Mouse (Mus musculus) neural tube, embryonic 11.5 days (tissue): ENCODE results near the gene Sec1. TPM values are rescaled to one million over a fixed set of nuclear protein-coding genes. Genes with fewer than 3 reads are reported as not detected.
A peak's percentile ranks its signal among the peaks of the same experiment; 100 is the strongest.

Experiments
- ATAC-seq: fragments of 200-750 bp; cut with Nextera tagmentation; 2 replicates; pipeline ENCODE4 v1.8.0; 2017; ENCODE audit warnings: moderate number of reproducible peaks, mild to moderate bottlenecking, moderate TSS enrichment, moderate library complexity; ENCODE audit not compliant: insufficient read depth, low FRiP score, low TSS enrichment
- DNase-seq: peaks from one replicate; pipeline ENCODE4 v3.0.0-alpha.2; 2015; ENCODE audit warnings: low spot score
- H3K27ac ChIP-seq: fragments of 300-500 bp; sonication (generic); 2 replicates; pipeline ENCODE4 v1.5.1; 2014; ENCODE audit warnings: low read depth, mild to moderate bottlenecking, low read length
- H3K27me3 ChIP-seq: fragments of 300-500 bp; sonication (generic); 2 replicates; pipeline ENCODE4 v1.6.1; 2014; ENCODE audit warnings: mild to moderate bottlenecking, low read length, mixed read lengths; ENCODE audit not compliant: control insufficient read depth, insufficient read depth
- H3K36me3 ChIP-seq: fragments of 300-500 bp; sonication (generic); 2 replicates; pipeline ENCODE4 v1.6.1; 2014; ENCODE audit warnings: mild to moderate bottlenecking, low read length, moderate library complexity, mixed read lengths; ENCODE audit not compliant: control insufficient read depth, insufficient read depth
- H3K4me1 ChIP-seq: fragments of 300-500 bp; sonication (generic); 2 replicates; pipeline ENCODE4 v1.6.1; 2014; ENCODE audit warnings: low read length, mixed read lengths; ENCODE audit not compliant: control insufficient read depth, insufficient read depth
- H3K4me2 ChIP-seq: fragments of 300-500 bp; sonication (generic); 2 replicates; pipeline ENCODE4 v1.6.1; 2014; ENCODE audit warnings: low read depth, mild to moderate bottlenecking, moderate library complexity
- H3K4me3 ChIP-seq: fragments of 300-500 bp; sonication (generic); 2 replicates; pipeline ENCODE4 v1.5.1; 2014; ENCODE audit warnings: low read depth, low read length
- H3K9ac ChIP-seq: fragments of 300-500 bp; sonication (generic); 2 replicates; pipeline ENCODE4 v1.6.1; 2014; ENCODE audit warnings: mild to moderate bottlenecking, low read length
- H3K9me3 ChIP-seq: fragments of 300-500 bp; sonication (generic); 2 replicates; pipeline ENCODE4 v1.6.1; 2016; ENCODE audit warnings: low read length; ENCODE audit not compliant: control insufficient read depth
- WGBS: fragments of 180-500 bp; shearing (Covaris S2); extraction: QIAGEN DNeasy Blood & Tissue Kit; methylation state at CpG from one replicate; pipeline ENCODE4 v1.1.7; 2014; 5-methylcytosine and 5-hydroxymethylcytosine counted together
- polyA plus RNA-seq: library from polyadenylated mRNA; unstranded; fragments of >200 nt; fragmentation: Nextera tagmentation; extraction: Ambion mirVana; gene quantifications from 2 replicates; pipeline ENCODE4 v1.2.1, GENCODE M21; 2014

Gene Sec1
- polyA plus RNA-seq, 1 experiment from 2014 or later = 1.7 TPM

DNA sequence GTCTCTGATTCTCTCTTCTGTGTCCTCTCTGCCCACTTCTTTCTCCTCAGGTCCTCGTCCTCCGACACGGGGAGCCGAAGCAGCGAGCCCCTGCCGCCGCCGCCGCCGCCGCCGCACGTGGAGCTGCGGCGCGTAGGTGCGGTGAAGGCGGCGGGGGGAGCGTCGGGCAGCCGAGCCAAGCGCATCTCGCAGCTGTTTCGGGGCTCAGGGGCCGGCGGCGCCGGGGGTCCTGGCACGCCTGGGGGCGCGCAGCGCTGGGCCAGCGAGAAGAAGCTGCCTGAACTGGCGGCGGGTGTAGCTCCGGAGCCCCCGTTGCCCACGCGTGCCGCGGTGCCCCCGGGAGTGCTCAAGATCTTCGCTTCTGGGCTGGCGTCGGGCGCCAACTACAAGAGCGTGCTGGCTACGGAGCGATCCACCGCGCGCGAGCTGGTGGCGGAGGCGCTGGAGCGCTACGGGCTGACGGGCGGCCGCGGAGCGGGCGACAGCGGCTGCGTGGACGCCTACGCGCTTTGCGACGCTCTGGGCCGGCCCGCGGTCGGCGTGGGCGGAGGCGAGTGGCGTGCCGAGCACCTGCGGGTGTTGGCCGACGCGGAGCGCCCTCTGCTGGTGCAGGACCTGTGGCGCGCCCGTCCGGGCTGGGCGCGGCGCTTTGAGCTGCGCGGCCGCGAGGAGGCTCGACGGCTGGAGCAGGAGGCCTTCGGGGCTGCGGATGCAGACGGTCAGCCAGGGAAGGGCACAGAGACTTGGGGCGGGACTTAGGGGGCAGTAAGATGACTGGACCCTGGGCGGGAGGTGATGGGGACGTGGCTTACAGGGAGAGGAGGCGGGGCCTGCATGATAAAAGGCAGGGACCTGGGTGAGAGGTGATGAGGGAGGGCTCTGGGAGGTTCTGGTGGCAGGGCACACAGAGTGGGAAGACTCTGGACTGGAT lies 65.6 kb downstream of the Sec1 start:
- peak overlapping the region; percentile 81 for H3K9ac ChIP-seq
- ATAC-seq = peak; percentile 75
- H3K27ac ChIP-seq = 0 out of 2 replicates have a peak overlapping the region, but pooled peaks have one; percentile 46
- peak; percentile 94 for DNase-seq
- WGBS = 2% methylated on average over 104 of the region's 105 CpGs
- no peaks in the 10 kb centered on the region; the same call in 1 of the 2 replicates for H3K4me1 ChIP-seq
- peaks cover 12% of the 10 kb centered on the region for H3K27me3 ChIP-seq
- peak overlapping the region; percentile 92 for H3K4me2 ChIP-seq
- H3K36me3 ChIP-seq = no peaks in the 10 kb centered on the region
- peak overlapping the region; percentile 46 for H3K4me3 ChIP-seq
- no peaks in the 10 kb centered on the region for H3K9me3 ChIP-seq

Other genes starting within 250 kb of the Sec1 start
- 5,316 and 5,449 TPM in 2 replicates for gene Ftl1, start 234.5 kb downstream of the Sec1 start, polyA plus RNA-seq
- 193 and 206 TPM in 2 replicates for gene Bax, start 227.5 kb downstream of the Sec1 start, polyA plus RNA-seq
- 0.26 and 0.57 TPM in 2 replicates for gene Tulp2, start 212.5 kb downstream of the Sec1 start, polyA plus RNA-seq
- gene Gm45808, start 207.6 kb downstream of the Sec1 start, polyA plus RNA-seq = not detected in 2 replicates
- gene Dhdh, start 205.6 kb downstream of the Sec1 start, polyA plus RNA-seq = 2.8 and 2.9 TPM in 2 replicates
- 110 and 113 TPM in 2 replicates for gene Nucb1, start 184.0 kb downstream of the Sec1 start, polyA plus RNA-seq
- 16.0 and 17.7 TPM in 2 replicates for gene Ppp1r15a, start 168.1 kb downstream of the Sec1 start, polyA plus RNA-seq
- 1.3 and 2.3 TPM in 2 replicates for gene Plekha4, start 168.1 kb downstream of the Sec1 start, polyA plus RNA-seq
- gene Hsd17b14, start 139.5 kb downstream of the Sec1 start, polyA plus RNA-seq = 0.78 and 1.1 TPM in 2 replicates
- gene Bcat2, start 124.2 kb downstream of the Sec1 start, polyA plus RNA-seq = 34.1 and 37.4 TPM in 2 replicates
- not detected in 2 replicates for gene Fgf21, start 78.9 kb downstream of the Sec1 start, polyA plus RNA-seq
- not detected in 2 replicates for gene Fut1, start 77.1 kb downstream of the Sec1 start, polyA plus RNA-seq
- gene Izumo1, start 72.6 kb downstream of the Sec1 start, polyA plus RNA-seq = not detected in 2 replicates
- 5.7 and 7.5 TPM in 2 replicates for gene Rasip1, start 66.9 kb downstream of the Sec1 start, polyA plus RNA-seq
- gene Mamstr, start 54.4 kb downstream of the Sec1 start, polyA plus RNA-seq = 2.9 and 5.6 TPM in 2 replicates
- gene Fut2, start 28.0 kb downstream of the Sec1 start, polyA plus RNA-seq = 0.08 and 0.11 TPM in 2 replicates
- 1.1 and 1.4 TPM in 2 replicates for gene Ntn5, start 10.4 kb downstream of the Sec1 start, polyA plus RNA-seq
- 11.5 and 12.4 TPM in 2 replicates for gene Car11, start 5.4 kb upstream of the Sec1 start, polyA plus RNA-seq
- gene Dbp, start 10.7 kb upstream of the Sec1 start, polyA plus RNA-seq = 3.3 and 3.7 TPM in 2 replicates
- gene Rpl18, start 21.1 kb upstream of the Sec1 start, polyA plus RNA-seq = 929 and 960 TPM in 2 replicates
- 23.7 and 25.3 TPM in 2 replicates for gene Sphk2, start 23.6 kb upstream of the Sec1 start, polyA plus RNA-seq
- gene Fam83e, start 26.8 kb upstream of the Sec1 start, polyA plus RNA-seq = 0.28 and 0.42 TPM in 2 replicates
- gene Spaca4, start 31.4 kb upstream of the Sec1 start, polyA plus RNA-seq = not detected in 2 replicates
- 3.8 and 4.3 TPM in 2 replicates for gene Lmtk3, start 89.3 kb upstream of the Sec1 start, polyA plus RNA-seq
- 1.1 and 1.8 TPM in 2 replicates for gene Sult2b1, start 90.3 kb upstream of the Sec1 start, polyA plus RNA-seq
- 223 and 239 TPM in 2 replicates for gene Cyth2, start 120.2 kb upstream of the Sec1 start, polyA plus RNA-seq
- gene Kcnj14, start 130.4 kb upstream of the Sec1 start, polyA plus RNA-seq = 0.88 and 1.4 TPM in 2 replicates
- gene Grwd1, start 136.5 kb upstream of the Sec1 start, polyA plus RNA-seq = 69.8 and 76.5 TPM in 2 replicates
- gene Kdelr1, start 178.4 kb upstream of the Sec1 start, polyA plus RNA-seq = 75.4 and 86.4 TPM in 2 replicates
- 0.37 and 0.73 TPM in 2 replicates for gene Grin2d, start 184.0 kb upstream of the Sec1 start, polyA plus RNA-seq
- gene Syngr4, start 202.3 kb upstream of the Sec1 start, polyA plus RNA-seq = 0.59 and 0.82 TPM in 2 replicates
- gene Tmem143, start 202.5 kb upstream of the Sec1 start, polyA plus RNA-seq = 2.8 and 3.9 TPM in 2 replicates
- 20.3 and 24.6 TPM in 2 replicates for gene Emp3, start 227.0 kb upstream of the Sec1 start, polyA plus RNA-seq
- gene Ccdc114, start 229.7 kb upstream of the Sec1 start, polyA plus RNA-seq = 2.9 and 3.4 TPM in 2 replicates